Mouse (Mus musculus): ENCODE data around the gene Dnah2.

- no peak for TF ChIP-seq CTCF (IDR thresholded peaks at IDR 0.05; ENCODE audit: low read depth, low read length)
- TF ChIP-seq EP300 (IDR thresholded peaks at IDR 0.05; ENCODE audit: insufficient read depth, low read depth, low read length), result no peak
Observed at GRCm38 (mm10) chr11:69592799-69593198, 43.9 kb upstream of the Dnah2 start.

Data from ES-Bruce4 (cell line).